Mouse (Mus musculus) gastrocnemius, postnatal 14 days (tissue): Measurements from ENCODE around the gene Insig2. TPM values are rescaled to one million over a fixed set of nuclear protein-coding genes. Genes with fewer than 3 reads are reported as not detected.

Source experiments
- DNase-seq: peaks from one replicate; pipeline ENCODE4 v3.0.0; 2021; ENCODE audit warnings: mixed read lengths
- intact Hi-C: fragments of 180-260 bp; cut with DNase I; formaldehyde crosslinking; loops from one replicate; pipeline ENCODE4 v1.15.1; 2025; ENCODE audit warnings: low total_unique reads
- total RNA-seq, 2 experiments: library from RNA; stranded (reverse); gene quantifications; 2 replicates each; pipeline ENCODE4 v1.2.3; 2021

The Insig2 gene
- total RNA-seq, 2 experiments from 2014 or later, result 45.3 to 47.9 TPM

DNA sequence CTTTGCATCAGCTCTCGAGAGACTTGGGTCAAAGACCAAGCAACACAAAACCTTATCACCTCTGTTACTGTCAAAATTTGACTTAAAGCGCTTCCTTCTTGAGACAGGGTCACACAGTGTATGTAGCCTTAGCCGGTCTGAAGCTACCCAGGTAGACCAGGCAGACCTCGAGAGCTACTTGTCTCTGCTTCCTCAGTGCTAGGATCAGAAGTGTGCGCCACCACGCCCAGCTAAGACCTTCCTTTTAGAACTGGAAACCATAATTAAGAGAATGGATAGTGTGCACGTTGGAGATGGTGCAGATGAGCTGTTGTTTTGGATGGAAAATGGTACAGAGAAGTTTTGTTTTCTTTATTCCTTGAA is 4.2 kb downstream of the Insig2 start:
- DNase-seq, result no peak
- intact Hi-C loops, result no loop called here

DNA sequence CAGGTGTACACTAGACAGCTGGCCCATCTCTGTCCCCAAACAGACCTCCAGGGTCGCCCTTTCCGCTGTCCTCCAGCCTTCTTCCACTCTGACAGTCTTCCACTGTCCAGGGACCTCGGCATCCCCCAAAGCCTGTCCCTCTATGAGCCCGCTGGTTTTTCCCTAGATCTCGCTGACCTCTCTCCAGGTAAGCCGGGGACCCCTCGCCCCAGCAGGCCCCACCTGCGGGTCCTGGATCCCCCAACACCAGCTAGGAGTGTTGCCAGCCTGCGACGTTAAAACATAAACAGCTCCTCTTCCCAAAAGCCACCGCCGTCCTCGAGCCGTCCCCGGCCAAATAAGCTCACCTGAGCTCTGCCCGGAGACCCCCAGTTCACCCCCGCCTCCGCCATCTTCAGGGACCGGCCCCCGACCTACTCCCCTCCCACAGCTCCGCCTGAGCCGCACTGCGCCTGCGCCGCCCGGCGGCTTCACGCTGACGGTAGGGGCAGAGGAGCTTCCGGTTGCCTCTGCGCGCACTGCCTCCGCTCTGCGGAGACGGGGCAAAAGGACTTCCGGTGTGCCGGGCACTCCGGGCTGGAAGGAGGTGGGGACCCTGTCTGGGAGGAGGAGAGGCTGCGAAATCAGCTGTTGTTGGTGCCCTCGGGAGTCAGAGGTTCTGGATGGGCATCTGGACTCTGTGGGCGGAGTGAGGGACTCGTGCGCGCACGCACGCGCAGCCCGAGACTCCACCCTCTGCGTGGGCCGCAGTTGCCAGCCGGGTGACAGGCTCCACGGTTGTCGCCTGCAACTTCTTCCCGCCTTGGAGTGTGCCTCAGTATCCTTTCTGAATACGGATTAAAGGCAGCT is 4.8 kb downstream of the Insig2 start:
- intact Hi-C loops, result no loop called here
- DNase-seq, result peak; percentile 95

DNA sequence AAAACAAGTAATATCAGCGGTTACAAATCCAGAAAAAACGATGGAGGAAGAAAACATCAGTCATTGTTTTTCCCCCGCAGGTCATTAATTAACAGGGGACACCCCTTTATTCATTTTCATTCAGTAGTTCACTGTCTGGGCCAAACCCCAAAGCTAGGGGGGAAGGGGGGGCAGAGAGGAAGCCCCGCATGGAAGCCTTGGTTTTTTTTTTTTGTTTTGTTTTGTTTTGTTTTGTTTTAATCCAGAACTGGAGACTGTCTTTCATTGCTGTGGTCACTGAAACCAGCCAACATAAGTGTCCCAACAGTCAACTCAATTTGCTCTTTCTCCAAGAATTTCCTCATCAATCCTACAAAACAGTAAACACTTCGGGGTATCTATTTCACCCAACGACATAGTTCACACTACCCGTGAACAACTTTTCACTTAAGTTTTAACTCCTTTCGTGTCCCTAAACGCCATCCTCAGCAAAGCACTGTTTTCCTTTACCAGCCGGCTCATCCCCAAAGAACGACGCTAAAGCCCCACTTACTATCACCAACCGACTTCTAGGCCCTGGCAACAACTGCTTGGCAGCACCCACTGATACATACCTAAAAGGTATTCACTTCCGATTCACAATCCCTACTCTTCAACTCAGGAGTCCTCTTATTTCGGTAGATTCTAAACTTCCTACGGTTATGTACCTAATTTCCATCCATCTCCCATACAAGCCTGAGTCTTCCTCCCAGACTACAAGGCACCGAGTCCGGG is 5.6 kb downstream of the Insig2 start:
- no peak for DNase-seq
- intact Hi-C loops, result no loop called here

DNA sequence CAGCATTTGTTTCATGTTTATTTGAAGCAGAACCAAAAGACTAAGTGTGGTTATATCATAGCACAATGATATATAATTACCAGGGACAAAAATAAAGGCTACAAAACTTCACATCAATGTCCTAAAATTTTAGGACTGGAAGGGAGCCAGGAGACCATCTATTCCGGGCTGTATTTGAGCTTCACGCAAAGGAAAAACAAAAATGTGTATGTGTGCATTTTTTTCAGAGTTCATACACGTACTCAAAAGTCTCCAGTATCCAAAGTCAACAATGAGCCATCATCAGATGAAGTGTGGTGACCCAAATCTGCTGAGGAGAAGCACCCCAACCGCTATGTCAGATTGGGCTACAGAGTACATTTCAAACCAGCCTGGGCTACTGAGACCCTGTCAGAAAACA is 8.9 kb downstream of the Insig2 start:
- intact Hi-C loops, result no loop called here
- DNase-seq, result no peak

DNA sequence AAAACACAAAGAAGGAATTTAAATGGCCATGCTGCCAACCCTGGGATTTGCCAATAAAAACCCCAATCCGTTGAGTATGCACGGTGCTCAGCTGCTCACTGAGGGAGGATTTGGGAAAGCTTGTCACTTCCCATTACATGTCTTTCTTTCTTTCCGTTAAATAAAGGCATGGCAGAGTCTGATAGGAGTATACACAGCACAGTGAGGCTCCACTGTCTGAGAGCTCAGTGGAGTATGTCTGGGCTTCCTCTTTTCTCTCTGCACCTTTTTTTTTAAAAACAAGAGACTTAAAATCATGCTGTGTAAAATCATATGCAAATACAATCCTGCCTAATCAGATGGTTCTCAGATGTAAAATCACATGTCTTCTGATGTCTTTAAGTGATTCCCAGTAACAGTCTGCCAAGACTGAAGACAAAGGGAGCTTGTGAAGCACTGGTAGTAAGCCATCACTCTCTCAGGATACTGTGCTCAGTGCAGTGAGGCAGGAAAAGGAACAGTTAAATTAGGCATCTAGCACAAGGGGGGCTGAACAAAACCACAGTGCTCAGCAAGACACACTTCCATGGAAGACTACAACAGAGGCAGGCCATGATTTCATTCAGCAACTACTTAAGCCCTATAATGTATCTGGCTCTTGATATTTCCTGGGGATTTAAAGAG is 17.5 kb downstream of the Insig2 start:
- intact Hi-C loops, result no loop called here
- DNase-seq, result no peak

DNA sequence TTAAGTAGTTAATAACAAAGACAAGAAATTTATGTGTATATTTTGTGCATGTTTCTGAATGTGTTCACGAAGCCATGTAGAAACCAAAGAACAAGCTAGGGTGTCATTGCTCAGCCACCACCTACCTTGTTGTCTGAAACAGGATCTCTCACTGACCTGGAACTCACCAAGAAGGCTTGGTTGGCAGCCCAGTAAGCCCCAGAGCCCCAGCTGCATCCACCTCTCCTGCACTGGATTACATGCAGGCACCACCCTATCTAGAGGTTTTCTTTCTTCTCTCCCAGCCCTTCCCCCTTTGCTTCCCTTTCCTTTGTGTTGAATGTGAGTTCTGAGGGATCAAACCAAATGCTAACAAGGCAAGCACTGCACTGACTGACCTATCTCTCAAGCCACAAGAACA is 19.2 kb downstream of the Insig2 start:
- DNase-seq, result no peak
- intact Hi-C loops, result no loop called here

DNA sequence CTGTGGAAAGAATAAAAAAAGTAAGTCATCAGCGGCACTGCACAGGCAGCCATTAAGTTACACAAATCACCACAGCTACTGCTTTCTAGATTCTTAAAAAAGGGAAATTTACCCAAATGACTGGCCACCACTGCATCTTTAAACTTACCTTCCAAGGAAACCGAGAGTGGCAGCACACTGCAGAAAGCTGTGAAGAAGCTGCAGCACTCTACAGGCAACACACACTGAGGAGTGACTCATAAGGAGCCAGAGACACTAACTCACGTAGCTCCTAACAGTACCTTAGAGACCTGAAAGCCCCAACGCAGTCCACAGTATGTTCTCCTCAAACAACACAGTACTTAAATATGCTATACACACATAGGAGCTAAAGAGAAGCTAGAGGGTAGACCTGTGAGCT is 20.1 kb downstream of the Insig2 start:
- DNase-seq, result no peak
- intact Hi-C loops, result no loop called here

DNA sequence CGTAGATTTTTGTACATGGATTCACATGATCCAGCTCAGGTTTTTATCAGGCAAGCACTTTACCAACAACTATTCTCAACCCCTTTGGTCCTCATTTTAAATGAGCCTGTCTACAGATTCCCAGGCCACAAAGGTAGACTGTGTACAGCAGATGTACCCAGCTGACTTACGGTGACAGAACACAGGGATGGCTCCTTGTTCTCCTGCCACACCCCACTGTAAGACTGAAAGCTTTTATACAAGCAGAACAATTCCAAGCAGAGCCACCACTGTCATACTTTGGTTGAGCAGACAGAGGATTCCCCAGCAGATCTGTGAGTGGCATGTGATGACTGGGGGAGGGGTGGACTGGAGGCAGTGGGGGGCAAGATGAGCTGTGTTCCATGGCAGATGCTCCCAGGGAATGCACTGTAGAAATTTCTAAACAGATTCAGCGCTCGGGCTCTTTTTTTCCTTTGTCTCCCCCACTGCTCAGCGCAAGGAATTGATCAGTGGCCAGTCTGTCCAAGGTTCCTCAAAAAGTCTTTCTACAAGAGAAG is 35.6 kb downstream of the Insig2 start:
- no peak for DNase-seq
- intact Hi-C loops, result no loop called here

DNA sequence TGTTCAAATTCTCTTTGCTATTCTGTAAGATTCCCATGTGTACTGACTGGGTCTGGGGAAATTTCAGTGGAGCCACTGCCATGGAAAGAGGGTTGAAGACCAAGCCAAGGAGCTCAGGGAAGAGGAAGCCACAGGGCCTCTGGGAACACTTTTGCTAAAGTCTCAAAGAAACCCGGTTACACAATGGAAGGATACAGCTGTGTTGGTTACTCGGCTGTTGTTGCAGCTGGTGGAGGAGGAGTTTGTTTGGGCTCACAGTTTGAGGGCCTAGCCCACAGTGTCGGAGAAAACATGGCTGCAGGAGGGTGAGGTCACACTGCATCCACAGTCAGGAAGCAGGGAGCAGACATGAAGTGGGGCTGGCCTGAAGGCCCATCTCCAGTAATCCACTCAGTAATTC is 38.8 kb downstream of the Insig2 start:
- intact Hi-C loops, result no loop called here

DNA sequence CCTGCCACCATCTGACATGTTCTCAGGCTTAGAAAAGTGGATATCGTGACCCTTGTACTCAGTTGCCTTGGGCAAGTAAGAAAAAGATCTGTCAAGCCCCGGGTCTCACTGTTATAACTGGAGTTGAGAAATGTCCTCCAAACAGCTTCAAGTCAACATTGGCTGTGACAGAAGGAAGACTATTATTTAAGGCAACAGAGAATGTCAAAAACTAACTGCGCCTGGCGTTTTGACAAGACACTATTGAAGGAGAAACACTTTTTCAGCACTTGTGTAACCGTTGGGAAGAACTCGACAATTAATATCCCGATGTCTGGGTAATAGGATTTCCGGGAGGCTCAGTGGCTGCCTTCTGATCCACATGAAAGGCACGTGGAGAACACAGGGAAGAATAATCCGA is 41.5 kb downstream of the Insig2 start:
- intact Hi-C loops, result no loop called here
- no peak for DNase-seq

More for the DNA sequence above, 38.8 kb downstream of the Insig2 start:
- DNase-seq, result no peak

DNA sequence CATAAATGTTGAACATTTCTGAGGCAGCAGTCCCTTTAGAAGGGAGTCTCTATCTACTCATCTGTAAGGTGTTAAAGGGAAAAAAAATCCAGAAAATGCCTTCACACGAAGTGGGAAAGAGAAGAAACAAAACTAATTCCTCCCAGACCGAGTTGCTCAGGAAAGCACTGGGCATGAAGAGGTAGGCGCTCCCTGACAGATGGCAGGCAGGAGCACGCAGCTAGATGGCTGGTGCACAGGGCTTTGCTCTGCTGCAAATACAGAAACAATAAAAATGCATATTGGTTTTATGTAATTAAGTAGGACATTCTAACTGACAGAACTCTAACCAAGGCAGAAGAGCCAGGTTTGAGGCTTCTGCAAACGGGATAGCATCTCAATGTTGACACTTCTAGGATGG is 42.0 kb downstream of the Insig2 start:
- DNase-seq, result no peak
- intact Hi-C loops, result no loop called here

DNA sequence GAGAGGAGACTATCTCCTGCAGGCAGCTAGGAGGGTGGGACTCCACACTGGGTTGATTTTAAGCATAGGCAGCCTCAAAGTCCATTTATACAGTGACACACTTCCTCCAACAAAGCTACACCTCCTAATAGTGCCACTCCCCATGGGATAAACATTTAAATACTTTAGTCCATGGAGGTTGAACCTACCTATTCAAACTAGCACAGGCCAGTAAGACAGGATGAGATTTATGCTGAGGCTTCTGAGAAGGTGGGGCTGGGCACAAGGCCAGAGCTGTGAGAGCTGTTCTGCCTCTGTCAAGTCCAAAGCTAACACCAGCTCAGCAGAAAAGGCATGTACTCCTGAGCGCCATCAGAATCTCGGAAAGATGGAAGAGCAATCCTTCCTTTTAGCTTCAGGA is 48.2 kb downstream of the Insig2 start:
- DNase-seq, result no peak
- intact Hi-C loops, result no loop called here

DNA sequence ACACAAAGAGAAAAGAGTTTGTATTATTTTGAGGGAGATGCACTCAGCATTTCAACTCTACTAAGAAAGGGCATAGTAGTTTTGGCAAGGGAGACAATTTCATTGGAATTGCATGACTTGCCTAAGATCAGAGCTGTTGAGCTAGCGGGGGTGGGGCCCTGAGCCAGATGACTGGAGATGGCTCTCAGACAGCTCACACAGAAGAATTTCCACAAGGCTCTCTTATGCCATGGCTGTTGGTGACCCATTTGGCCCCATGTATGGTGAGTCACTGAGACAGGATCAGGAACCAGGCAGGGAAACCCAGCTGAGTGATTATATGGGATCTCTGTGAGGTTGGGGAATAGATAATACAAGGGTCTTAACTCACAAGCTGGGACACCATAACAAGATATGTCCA is 51.9 kb downstream of the Insig2 start:
- intact Hi-C loops, result no loop called here
- DNase-seq, result peak; percentile 26

DNA sequence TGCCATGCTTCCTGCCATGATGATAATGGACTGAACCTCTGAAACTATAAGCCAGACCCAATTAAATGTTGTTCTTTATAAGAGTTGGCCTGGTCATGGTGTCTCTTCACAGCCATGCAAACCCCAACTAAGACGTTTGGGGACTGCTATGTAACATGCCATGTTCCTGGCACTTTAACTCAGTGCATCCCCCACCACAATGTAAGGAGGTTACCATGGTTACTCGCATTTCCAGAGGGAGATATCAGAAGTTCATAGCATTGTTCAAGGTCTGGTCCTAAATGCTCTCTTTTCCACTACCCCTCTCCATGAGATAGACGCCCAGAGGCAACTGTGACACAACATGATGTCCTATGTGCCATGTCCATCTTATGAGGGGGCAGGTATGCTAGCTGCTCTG is 54.0 kb downstream of the Insig2 start:
- intact Hi-C loops, result no loop called here
- no peak for DNase-seq

DNA sequence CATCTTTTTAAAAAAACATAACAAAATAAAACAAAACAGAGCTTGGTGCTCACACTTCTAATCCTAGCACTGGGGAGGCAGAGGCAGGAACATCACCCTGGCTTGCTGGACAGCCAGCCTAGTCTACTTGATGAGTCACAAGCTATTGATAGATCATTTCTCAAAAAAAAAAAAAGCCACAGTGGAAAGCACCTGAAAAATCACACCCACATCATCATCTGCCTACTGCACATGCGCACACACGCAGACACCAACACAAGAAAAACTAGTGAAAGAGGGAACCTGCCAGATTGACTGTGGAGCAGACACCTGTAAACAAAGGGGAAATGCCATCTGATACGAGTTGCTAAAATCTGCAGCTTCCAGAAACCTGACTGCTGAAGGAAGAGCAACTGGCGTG is 54.9 kb downstream of the Insig2 start:
- no peak for DNase-seq
- intact Hi-C loops, result no loop called here

DNA sequence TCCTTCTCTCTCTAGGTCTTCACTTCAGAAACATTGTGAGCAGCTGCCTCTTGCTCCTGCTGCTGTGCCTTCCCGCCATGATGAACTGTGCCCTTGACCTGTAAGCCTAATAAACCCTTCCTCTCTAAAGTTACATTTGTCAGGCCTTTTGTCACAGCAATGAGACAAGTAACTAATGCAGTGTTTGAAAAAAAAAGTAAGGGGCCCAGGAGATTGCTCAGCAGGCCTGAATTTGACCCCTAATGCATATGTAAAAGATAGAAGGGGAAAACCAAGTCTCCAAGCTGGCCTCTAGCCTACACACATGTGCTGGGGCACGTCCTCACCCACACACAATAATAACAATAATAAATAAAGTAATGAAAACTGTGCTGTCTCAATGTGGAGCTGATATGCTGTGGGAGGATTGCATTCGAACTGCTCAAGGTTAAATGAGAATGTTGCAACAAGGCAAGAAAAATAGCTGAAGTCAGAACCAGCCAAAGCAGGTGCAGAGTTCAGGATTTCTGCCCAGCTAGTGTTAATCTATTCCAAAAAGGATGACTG is 56.4 kb downstream of the Insig2 start:
- intact Hi-C loops, result no loop called here
- no peak for DNase-seq

DNA sequence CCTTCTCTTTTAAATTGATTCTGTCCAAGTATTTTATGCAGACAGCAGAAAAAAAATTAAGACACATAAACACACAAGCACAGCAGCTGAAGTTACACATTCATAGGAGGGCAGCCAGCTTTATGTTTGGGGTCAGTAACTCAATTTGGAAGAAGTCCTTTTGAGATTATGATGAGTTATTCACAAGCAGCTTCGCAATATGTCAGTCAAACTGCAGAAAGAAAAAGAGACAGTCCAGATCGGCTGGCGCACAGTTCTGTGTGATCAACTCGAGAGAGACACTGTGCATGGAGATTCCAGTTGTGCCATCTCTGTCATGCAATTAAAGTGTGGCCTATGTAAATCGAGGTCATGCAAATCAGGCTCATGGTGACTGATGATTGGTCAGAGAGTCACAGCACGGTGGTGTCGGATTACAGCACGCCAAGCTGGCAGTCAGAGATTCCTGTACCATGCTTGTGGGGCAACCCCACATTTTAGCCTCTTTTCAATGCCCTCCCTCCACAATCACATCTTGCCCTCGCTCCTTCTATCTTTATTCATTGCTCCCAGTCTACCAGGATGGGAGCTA is 72.1 kb downstream of the Insig2 start:
- intact Hi-C loops, result no loop called here
- DNase-seq, result no peak
